In genomic region chr2:26534161-26534560, GRCm38 (mm10) we compare ENCODE assay signal across 11 mouse cellular contexts. TPM values are rescaled to one million over a fixed set of nuclear protein-coding genes. Genes with fewer than 3 reads are reported as not detected.
DNase-seq lines count a peak whose midpoint lies in the region; ATAC-seq and TF ChIP-seq lines count a peak whose summit lies in the region.
"Had no signal": no experiment of that assay in that cellular context is flagged by ENCODE, and none has a peak within 500 bp of the region (broad histone marks: within the 10 kb centered on the region; RNA-seq: fewer than 3 reads in every experiment).

No protein-coding gene starts in this region.

- no peak overlapping the region for H3K4me2 ChIP-seq in intestine, postnatal 0 days (replicated peaks; ENCODE audit: low read depth)
- H3K4me2 ChIP-seq in intestine, embryonic 16.5 days (ENCODE audit: low read depth, low read length): no peak overlapping the region
- H3K4me2 ChIP-seq in neural tube, embryonic 12.5 days (replicated peaks): no peak overlapping the region
- H3K4me2 ChIP-seq in hindbrain, postnatal 0 days (ENCODE audit: low read depth, low read length): no peak overlapping the region
- H3K4me2 ChIP-seq: heart, embryonic 13.5 days had no signal

- intact Hi-C loops in left cerebral cortex, postnatal 36 days (cut with DNase I): no loop called here

- H3K4me3 ChIP-seq in intestine, postnatal 0 days (ENCODE audit: low read depth, low read length): no peak overlapping the region
- no peak overlapping the region for H3K4me3 ChIP-seq in intestine, embryonic 16.5 days (ENCODE audit: low read length)
- no peak overlapping the region for H3K4me3 ChIP-seq in neural tube, embryonic 12.5 days
- no peak overlapping the region for H3K4me3 ChIP-seq in hindbrain, postnatal 0 days (ENCODE audit: low read length)
- H3K4me3 ChIP-seq: heart, embryonic 13.5 days had no signal

- H3K9me3 ChIP-seq in intestine, postnatal 0 days (ENCODE audit: control insufficient read depth): no peaks in the 10 kb centered on the region
- H3K9me3 ChIP-seq in intestine, embryonic 16.5 days (ENCODE audit: control insufficient read depth, low read length): no peaks in the 10 kb centered on the region
- no peaks in the 10 kb centered on the region for H3K9me3 ChIP-seq in neural tube, embryonic 12.5 days
- H3K9me3 ChIP-seq in hindbrain, postnatal 0 days (ENCODE audit: low read length): no peaks in the 10 kb centered on the region
- H3K9me3 ChIP-seq: heart, embryonic 13.5 days had no signal

- peak overlapping the region; percentile 2; the same call in 1 of the 2 replicates for H3K27ac ChIP-seq in intestine, postnatal 0 days (ENCODE audit: low read depth, low read length)
- H3K27ac ChIP-seq in intestine, embryonic 16.5 days (ENCODE audit: low read length): no peak overlapping the region
- H3K27ac ChIP-seq in neural tube, embryonic 12.5 days: 0 out of 2 replicates have a peak overlapping the region, but pooled peaks have one; percentile 2
- peak overlapping the region; percentile 82 for H3K27ac ChIP-seq in hindbrain, postnatal 0 days

- 71% methylated on average over 3 of the region's 3 CpGs for WGBS in intestine, postnatal 0 days
- WGBS in intestine, embryonic 16.5 days: 73% methylated on average over 3 of the region's 3 CpGs
- WGBS in neural tube, embryonic 12.5 days: 54% methylated on average over 3 of the region's 3 CpGs
- 45% methylated on average over 3 of the region's 3 CpGs for WGBS in hindbrain, postnatal 0 days

- no peaks in the 10 kb centered on the region for H3K4me1 ChIP-seq in intestine, postnatal 0 days (replicated peaks; ENCODE audit: control insufficient read depth, insufficient read depth, low read length)
- H3K4me1 ChIP-seq in intestine, embryonic 16.5 days (ENCODE audit: control insufficient read depth, insufficient read depth, low read length): peaks cover 3% of the 10 kb centered on the region
- peaks cover 36% of the 10 kb centered on the region for H3K4me1 ChIP-seq in neural tube, embryonic 12.5 days
- H3K4me1 ChIP-seq in hindbrain, postnatal 0 days (ENCODE audit: insufficient read depth, low read length): peaks cover 33% of the 10 kb centered on the region

- TF ChIP-seq CTCF in intestine, postnatal 0 days (IDR thresholded peaks at IDR 0.05; ENCODE audit: low read depth): no peak
- TF ChIP-seq CTCF in hindbrain, postnatal 0 days (IDR thresholded peaks at IDR 0.05; ENCODE audit: low read depth): no peak

- no peaks in the 10 kb centered on the region for H3K36me3 ChIP-seq in intestine, postnatal 0 days (ENCODE audit: control insufficient read depth, insufficient read depth)
- no peaks in the 10 kb centered on the region for H3K36me3 ChIP-seq in intestine, embryonic 16.5 days (ENCODE audit: control insufficient read depth, insufficient read depth, low read length)
- no peaks in the 10 kb centered on the region for H3K36me3 ChIP-seq in neural tube, embryonic 12.5 days
- no peaks in the 10 kb centered on the region for H3K36me3 ChIP-seq in hindbrain, postnatal 0 days (ENCODE audit: insufficient read depth, low read length)
- H3K36me3 ChIP-seq: heart, embryonic 13.5 days had no signal

- no peak for ATAC-seq in intestine, postnatal 0 days
- no peak for ATAC-seq in intestine, embryonic 16.5 days
- no peak for ATAC-seq in neural tube, embryonic 12.5 days (ENCODE audit: low FRiP score, low read depth)
- ATAC-seq in hindbrain, postnatal 0 days: no peak

- DNase-seq in neural tube, embryonic 10.5 days (ENCODE audit: extremely low spot score, low spot score): no peak
- DNase-seq in hindbrain, postnatal 0 days (ENCODE audit: low spot score): no peak
- DNase-seq in adrenal gland, postnatal 14 days: no peak
- DNase-seq in left cerebral cortex, postnatal 36 days (ENCODE audit: low spot score in 2 of 2): no peak
- no peak for DNase-seq in embryo, embryonic 10.5 days (ENCODE audit: low spot score)

- no peak overlapping the region for H3K9ac ChIP-seq in intestine, postnatal 0 days (ENCODE audit: low read depth, low read length)
- no peak overlapping the region for H3K9ac ChIP-seq in intestine, embryonic 16.5 days (ENCODE audit: low read depth, low read length)
- no peak overlapping the region for H3K9ac ChIP-seq in neural tube, embryonic 12.5 days
- H3K9ac ChIP-seq in hindbrain, postnatal 0 days (replicated peaks; ENCODE audit: low read length): no peak overlapping the region
- H3K9ac ChIP-seq: heart, embryonic 13.5 days had no signal

- no peaks in the 10 kb centered on the region for H3K27me3 ChIP-seq in intestine, postnatal 0 days (replicated peaks; ENCODE audit: control insufficient read depth, insufficient read depth, low read length)
- no peaks in the 10 kb centered on the region for H3K27me3 ChIP-seq in intestine, embryonic 16.5 days (replicated peaks; ENCODE audit: control insufficient read depth, insufficient read depth, low read length)
- H3K27me3 ChIP-seq in neural tube, embryonic 12.5 days (replicated peaks): no peaks in the 10 kb centered on the region
- no peaks in the 10 kb centered on the region for H3K27me3 ChIP-seq in hindbrain, postnatal 0 days (ENCODE audit: insufficient read depth, low read length)
- H3K27me3 ChIP-seq: heart, embryonic 13.5 days had no signal

RNA-seq across cellular contexts. Expression of gene Notch1, which starts 17.7 kb away (rescaled TPM):
- 3.6 and 3.7 TPM in 2 replicates for polyA plus RNA-seq in intestine, postnatal 0 days (2015; fragmentation: Nextera tagmentation; extraction: Ambion mirVana)
- 7.4 and 8.4 TPM in 2 replicates for polyA plus RNA-seq in intestine, embryonic 16.5 days (2015; fragmentation: Nextera tagmentation; extraction: Ambion mirVana)
- polyA plus RNA-seq in neural tube, embryonic 12.5 days (2016; fragmentation: Nextera tagmentation; extraction: Ambion mirVana): 44.7 and 48.2 TPM in 2 replicates
- total RNA-seq in hindbrain, postnatal 0 days (2014; rRNA removed): 75.2 and 75.9 TPM in 2 replicates
- polyA plus RNA-seq in hindbrain, postnatal 0 days (2015; fragmentation: Nextera tagmentation; extraction: Ambion mirVana): 9.2 and 10.0 TPM in 2 replicates
- total RNA-seq in adrenal gland, postnatal 14 days (2021): 27.5 and 35.7 TPM in 2 replicates
- total RNA-seq in left cerebral cortex, postnatal 36 days (2021): 10 to 100 TPM; 24.5 to 28.5 TPM

RNA-seq across cellular contexts. Expression of gene Egfl7, which starts 45.7 kb away (rescaled TPM):
- 54.4 and 65.2 TPM in 2 replicates for polyA plus RNA-seq in intestine, postnatal 0 days (2015; fragmentation: Nextera tagmentation; extraction: Ambion mirVana)
- 110 and 118 TPM in 2 replicates for polyA plus RNA-seq in intestine, embryonic 16.5 days (2015; fragmentation: Nextera tagmentation; extraction: Ambion mirVana)
- 74.8 and 76.1 TPM in 2 replicates for polyA plus RNA-seq in neural tube, embryonic 12.5 days (2016; fragmentation: Nextera tagmentation; extraction: Ambion mirVana)
- 70.4 and 79.5 TPM in 2 replicates for total RNA-seq in hindbrain, postnatal 0 days (2014; rRNA removed)
- polyA plus RNA-seq in hindbrain, postnatal 0 days (2015; fragmentation: Nextera tagmentation; extraction: Ambion mirVana): 74.8 and 76.5 TPM in 2 replicates
- 217 and 247 TPM in 2 replicates for total RNA-seq in adrenal gland, postnatal 14 days (2021)
- total RNA-seq in left cerebral cortex, postnatal 36 days (2021): 10 to 100 TPM; 61.6 to 85.2 TPM

RNA-seq across cellular contexts. Expression of gene Gm20532, which starts 52.3 kb away (rescaled TPM):
- polyA plus RNA-seq in intestine, postnatal 0 days (2015; fragmentation: Nextera tagmentation; extraction: Ambion mirVana): not detected in 2 replicates
- not detected in 2 replicates for polyA plus RNA-seq in intestine, embryonic 16.5 days (2015; fragmentation: Nextera tagmentation; extraction: Ambion mirVana)
- not detected in 2 replicates for polyA plus RNA-seq in neural tube, embryonic 12.5 days (2016; fragmentation: Nextera tagmentation; extraction: Ambion mirVana)
- not detected in 2 replicates for total RNA-seq in hindbrain, postnatal 0 days (2014; rRNA removed)
- not detected in 2 replicates for polyA plus RNA-seq in hindbrain, postnatal 0 days (2015; fragmentation: Nextera tagmentation; extraction: Ambion mirVana)
- not detected in 2 replicates for total RNA-seq in adrenal gland, postnatal 14 days (2021)
- total RNA-seq in left cerebral cortex, postnatal 36 days (2021): not detected
- polyA plus RNA-seq: brain, embryonic 14.5 days; heart, embryonic 13.5 days; testis, adult 2 months had no signal
